Mouse (Mus musculus) hindbrain, embryonic 15.5 days (tissue): Measurements from ENCODE around the gene Cxcr2. TPM values are rescaled to one million over a fixed set of nuclear protein-coding genes. Genes with fewer than 3 reads are reported as not detected.

Experiments used
- ATAC-seq: fragments of 200-750 bp; cut with Nextera tagmentation; 2 replicates; pipeline ENCODE4 v1.8.0; 2017; ENCODE audit warnings: low read depth, moderate number of reproducible peaks, moderate TSS enrichment; ENCODE audit not compliant: low FRiP score
- H3K27ac ChIP-seq: fragments of 300-500 bp; sonication (generic); replicated peaks from 2 replicates; pipeline ENCODE4 v1.5.1; 2015; ENCODE audit warnings: mild to moderate bottlenecking, inconsistent platforms
- H3K27me3 ChIP-seq: fragments of 300-500 bp; sonication (generic); 2 replicates; pipeline ENCODE4 v1.6.1; 2015; ENCODE audit warnings: control low read depth, inconsistent platforms
- H3K36me3 ChIP-seq: fragments of 300-500 bp; sonication (generic); 2 replicates; pipeline ENCODE4 v1.6.1; 2015; ENCODE audit warnings: control low read depth, inconsistent platforms
- H3K4me1 ChIP-seq: fragments of 300-500 bp; sonication (generic); replicated peaks from 2 replicates; pipeline ENCODE4 v1.6.1; 2015; ENCODE audit warnings: control low read depth, inconsistent platforms
- H3K4me2 ChIP-seq: fragments of 300-500 bp; sonication (generic); 2 replicates; pipeline ENCODE4 v1.6.1; 2015; ENCODE audit warnings: moderate library complexity, mild to moderate bottlenecking, inconsistent platforms
- H3K4me3 ChIP-seq: fragments of 300-500 bp; sonication (generic); 2 replicates; pipeline ENCODE4 v1.5.1; 2015; ENCODE audit warnings: mild to moderate bottlenecking, inconsistent platforms
- H3K9ac ChIP-seq: fragments of 300-500 bp; sonication (generic); 2 replicates; pipeline ENCODE4 v1.6.1; 2015; ENCODE audit warnings: inconsistent platforms
- H3K9me3 ChIP-seq: fragments of 300-500 bp; sonication (generic); 2 replicates; pipeline ENCODE4 v1.6.1; 2016; ENCODE audit warnings: control low read depth, inconsistent platforms
- WGBS: fragments of 180-500 bp; shearing (Covaris S2); methylation state at CpG from one replicate; pipeline ENCODE4 v1.1.7; 2015; 5-methylcytosine and 5-hydroxymethylcytosine counted together
- polyA plus RNA-seq: library from polyadenylated mRNA; unstranded; fragments of >200 nt; fragmentation: Nextera tagmentation; extraction: Ambion mirVana; gene quantifications from 2 replicates; pipeline ENCODE4 v1.2.1, GENCODE M21; 2015

Cxcr2 gene
- polyA plus RNA-seq, 1 experiment from 2014 or later: 0.05 TPM

DNA sequence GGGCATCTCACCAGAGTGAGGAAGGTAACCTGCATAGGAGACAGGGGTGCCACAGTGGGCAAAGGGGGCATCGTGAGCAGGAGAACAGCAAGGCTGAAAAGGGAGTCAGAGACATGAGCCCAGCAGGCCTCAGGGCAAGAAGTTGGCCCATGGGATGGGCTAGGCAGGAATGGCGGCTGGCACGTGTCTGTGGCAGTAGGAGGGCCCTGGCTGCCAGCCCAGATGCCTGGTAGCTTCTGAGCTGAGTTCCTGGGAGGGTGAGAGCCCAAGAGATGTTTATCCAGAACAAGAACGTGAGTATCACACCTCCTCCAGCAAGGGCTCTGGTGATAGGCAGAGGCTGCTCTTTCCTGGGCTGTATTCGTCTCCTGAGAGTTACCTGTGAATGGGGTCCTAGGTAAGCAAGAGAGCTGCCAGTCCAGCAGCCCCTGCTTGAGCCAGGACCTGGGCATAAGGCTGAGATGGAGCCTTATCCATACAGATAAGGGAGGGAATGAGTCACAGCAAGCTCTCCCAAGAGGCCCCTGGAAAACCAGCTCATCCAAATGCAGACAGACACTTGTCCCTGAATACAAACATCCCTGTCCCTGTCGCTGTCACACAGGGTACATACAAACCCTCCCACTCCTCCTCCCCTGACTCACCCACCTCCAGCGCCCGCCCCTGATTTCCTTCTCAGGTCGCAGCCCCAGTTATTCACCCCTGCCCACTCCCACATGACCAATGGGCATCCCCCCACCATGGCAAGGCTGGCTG lies 31.8 kb upstream of the Cxcr2 start:
- no peak overlapping the region for H3K27ac ChIP-seq
- no peak overlapping the region for H3K4me2 ChIP-seq
- ATAC-seq: no peak
- no peaks in the 10 kb centered on the region for H3K9me3 ChIP-seq
- H3K27me3 ChIP-seq: peaks cover 20% of the 10 kb centered on the region
- no peak overlapping the region for H3K4me3 ChIP-seq
- H3K4me1 ChIP-seq: peaks cover 25% of the 10 kb centered on the region
- H3K36me3 ChIP-seq: no peaks in the 10 kb centered on the region
- no peak overlapping the region for H3K9ac ChIP-seq
- WGBS: 39% methylated on average over 9 of the region's 9 CpGs

GRCm38 (mm10) chr1:74123215-74123614 lies 30.6 kb upstream of the Cxcr2 start:
- H3K27me3 ChIP-seq: peaks cover 20% of the 10 kb centered on the region
- H3K27ac ChIP-seq: no peak overlapping the region
- H3K4me1 ChIP-seq: peaks cover 25% of the 10 kb centered on the region
- peak overlapping the region; percentile 86 for H3K4me2 ChIP-seq
- no peaks in the 10 kb centered on the region for H3K9me3 ChIP-seq
- no peak for ATAC-seq
- no peaks in the 10 kb centered on the region for H3K36me3 ChIP-seq
- H3K9ac ChIP-seq: no peak overlapping the region
- no peak overlapping the region for H3K4me3 ChIP-seq
- 56% methylated on average over 8 of the region's 8 CpGs for WGBS

DNA sequence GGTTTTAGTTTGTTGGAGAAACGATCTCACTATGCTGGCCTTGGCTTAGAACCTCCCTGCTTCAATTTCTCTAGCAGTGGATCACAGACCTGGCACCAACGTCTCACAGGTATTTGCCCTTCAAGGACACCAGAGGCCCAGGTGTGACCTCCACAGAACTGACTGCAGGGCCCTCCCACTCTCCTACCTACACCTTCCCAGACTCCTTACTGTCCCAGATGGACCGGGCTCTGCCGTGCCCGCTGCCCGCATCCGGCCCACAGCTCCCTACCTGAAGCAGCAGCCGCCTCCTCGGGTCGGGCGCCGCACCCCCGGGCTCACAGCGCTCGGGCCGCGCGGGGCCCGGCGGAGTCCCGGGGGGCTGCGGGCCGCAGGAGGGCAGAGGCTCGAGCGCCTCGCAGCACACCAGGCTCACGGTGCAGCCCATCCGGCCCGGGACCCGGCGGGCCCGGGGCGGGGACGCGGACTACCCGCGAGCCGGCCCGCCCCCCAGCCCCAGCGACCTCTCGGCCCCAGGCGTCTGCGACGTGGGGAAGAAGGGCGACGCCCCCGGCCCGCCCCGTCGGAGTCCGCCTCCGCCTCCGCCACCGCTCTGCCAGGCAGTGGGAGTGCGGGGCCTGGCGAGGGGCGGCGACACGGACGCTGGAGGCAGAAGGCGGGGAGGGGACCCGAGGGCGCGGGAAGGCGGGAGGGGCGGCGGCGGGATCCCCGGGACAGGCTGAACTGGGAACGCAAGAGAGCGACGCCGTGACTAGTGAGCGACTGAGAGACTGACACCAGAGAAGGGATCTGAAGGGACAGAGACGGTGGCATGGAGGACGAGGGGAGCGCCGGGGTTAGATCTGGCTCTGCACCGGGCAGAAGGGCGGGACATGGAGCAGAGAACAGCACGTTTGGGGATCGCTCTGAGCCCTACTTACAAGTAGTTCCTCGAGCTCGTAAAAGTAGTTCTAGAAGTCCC lies 29.5 kb upstream of the Cxcr2 start, which contains the start of gene Tns1:
Gene Tns1, minus strand, starts transcription at position 429 of the 961 bp plus-strand sequence.
- H3K9ac ChIP-seq: peak within 1 kb of the TSS; percentile 44
- 1% methylated on average over 75 of the region's 84 CpGs for WGBS
- no peaks in the 10 kb centered on the region for H3K9me3 ChIP-seq
- peaks cover 25% of the 10 kb centered on the region for H3K4me1 ChIP-seq
- no peaks in the 10 kb centered on the region for H3K36me3 ChIP-seq
- H3K4me3 ChIP-seq: peak within 1 kb of the TSS; percentile 46
- peak; percentile 55 for ATAC-seq
- H3K4me2 ChIP-seq: peak within 1 kb of the TSS; percentile 86
- no peak within 1 kb of the TSS for H3K27ac ChIP-seq
- peaks cover 20% of the 10 kb centered on the region for H3K27me3 ChIP-seq

GRCm38 (mm10) chr1:74124991-74125552 lies 28.7 kb upstream of the Cxcr2 start, which contains the start of gene Rufy4:
Gene Rufy4 (plus strand): TSS chr1:74125541.
- peak within 1 kb of the TSS; percentile 86 for H3K4me2 ChIP-seq
- WGBS: 0% methylated on average over 12 of the region's 12 CpGs
- no peaks in the 10 kb centered on the region for H3K9me3 ChIP-seq
- peaks cover 20% of the 10 kb centered on the region for H3K27me3 ChIP-seq
- H3K9ac ChIP-seq: peak within 1 kb of the TSS; percentile 44
- H3K27ac ChIP-seq: no peak within 1 kb of the TSS
- peaks cover 25% of the 10 kb centered on the region for H3K4me1 ChIP-seq
- peak within 1 kb of the TSS; percentile 46 for H3K4me3 ChIP-seq
- ATAC-seq: peak; percentile 53
- no peaks in the 10 kb centered on the region for H3K36me3 ChIP-seq

DNA sequence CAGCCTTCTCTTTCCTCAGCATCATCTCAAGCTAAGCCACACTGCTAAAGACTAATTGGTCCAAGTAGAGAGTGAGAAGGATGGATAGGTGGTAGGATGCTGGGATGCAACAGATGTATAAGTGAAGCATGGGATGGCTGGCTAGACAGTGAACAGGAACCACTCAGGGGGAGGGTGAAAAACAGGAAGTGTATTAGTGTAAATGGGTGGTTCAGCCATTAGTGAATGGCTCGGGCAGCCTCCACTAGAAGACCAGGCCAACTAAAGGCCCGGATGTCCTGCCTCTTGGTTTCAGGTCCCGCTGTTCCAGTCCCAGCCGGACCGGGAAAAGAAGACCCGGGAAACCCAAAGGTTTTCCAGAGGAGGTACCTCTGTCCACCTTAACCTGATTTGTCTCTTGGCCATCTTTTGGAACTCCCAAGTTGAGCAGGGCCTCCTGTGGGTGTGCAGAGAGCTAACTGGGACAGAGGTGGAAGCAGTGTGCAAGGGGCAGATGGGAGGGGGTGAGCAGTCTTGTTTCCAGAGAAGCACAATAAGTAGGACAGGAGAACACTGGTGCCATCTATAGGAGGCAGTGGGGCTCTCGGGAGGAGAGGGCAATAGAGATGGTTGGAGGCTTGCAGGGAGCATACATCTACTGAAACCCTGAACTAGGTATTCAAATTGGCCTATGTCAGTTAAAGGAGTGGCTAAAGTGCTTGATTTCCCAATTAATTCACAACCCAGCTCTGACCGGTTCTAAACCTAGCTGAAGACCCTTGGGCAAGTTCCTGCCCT lies 22.7 kb upstream of the Cxcr2 start:
- H3K4me3 ChIP-seq: no peak overlapping the region
- WGBS: 89% methylated on average over 8 of the region's 8 CpGs
- H3K27ac ChIP-seq: no peak overlapping the region
- no peaks in the 10 kb centered on the region for H3K27me3 ChIP-seq
- no peak for ATAC-seq
- no peak overlapping the region for H3K4me2 ChIP-seq
- H3K9ac ChIP-seq: no peak overlapping the region
- H3K36me3 ChIP-seq: no peaks in the 10 kb centered on the region
- H3K4me1 ChIP-seq: no peaks in the 10 kb centered on the region
- H3K9me3 ChIP-seq: no peaks in the 10 kb centered on the region

GRCm38 (mm10) chr1:74132011-74132410 lies 21.8 kb upstream of the Cxcr2 start:
- H3K9me3 ChIP-seq: no peaks in the 10 kb centered on the region
- no peak overlapping the region for H3K4me3 ChIP-seq
- no peaks in the 10 kb centered on the region for H3K27me3 ChIP-seq
- no peak for ATAC-seq
- H3K27ac ChIP-seq: no peak overlapping the region
- no peak overlapping the region for H3K9ac ChIP-seq
- no peaks in the 10 kb centered on the region for H3K4me1 ChIP-seq
- no peak overlapping the region for H3K4me2 ChIP-seq
- no peaks in the 10 kb centered on the region for H3K36me3 ChIP-seq
- 74% methylated on average over 3 of the region's 3 CpGs for WGBS

GRCm38 (mm10) chr1:74133954-74134353 lies 19.8 kb upstream of the Cxcr2 start:
- H3K27me3 ChIP-seq: no peaks in the 10 kb centered on the region
- H3K4me3 ChIP-seq: no peak overlapping the region
- no peaks in the 10 kb centered on the region for H3K9me3 ChIP-seq
- no peaks in the 10 kb centered on the region for H3K4me1 ChIP-seq
- WGBS: 70% methylated on average over 6 of the region's 6 CpGs
- no peak overlapping the region for H3K4me2 ChIP-seq
- H3K9ac ChIP-seq: no peak overlapping the region
- no peak overlapping the region for H3K27ac ChIP-seq
- ATAC-seq: no peak
- H3K36me3 ChIP-seq: no peaks in the 10 kb centered on the region

DNA sequence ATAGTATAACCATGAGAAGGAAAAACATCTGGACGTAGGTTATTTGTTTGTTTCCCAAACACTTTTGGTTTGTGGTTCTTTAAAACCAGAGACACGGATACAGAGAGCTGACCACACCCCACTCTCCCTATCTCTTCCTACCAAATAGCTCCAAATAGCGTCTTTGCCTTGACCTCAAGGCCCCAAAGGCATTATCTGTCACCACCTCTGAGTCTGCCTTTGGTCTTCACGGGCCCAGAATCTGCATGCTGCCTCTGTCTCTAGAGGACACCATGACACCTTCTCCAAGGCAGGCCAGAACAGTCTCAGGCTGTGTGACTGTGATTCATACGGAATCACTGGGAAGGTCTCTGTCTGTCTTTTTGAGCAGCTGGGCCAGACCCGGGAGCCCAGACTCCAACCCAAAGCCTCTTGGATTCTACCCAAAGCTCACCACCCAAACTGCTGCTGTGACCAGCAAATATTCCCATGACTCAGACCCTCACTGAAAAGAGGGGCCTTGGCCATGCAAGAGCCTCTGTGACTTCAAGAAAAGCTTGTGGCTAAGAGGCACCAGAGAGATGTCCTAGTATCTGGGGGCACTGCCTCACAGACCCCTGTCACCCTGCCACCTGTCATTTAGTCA lies 18.4 kb upstream of the Cxcr2 start:
- Histone ChIP-seq H3K9me3 (no peaks in the 10 kb centered on the region), H3K27me3 (no peaks in the 10 kb centered on the region), H3K36me3 (no peaks in the 10 kb centered on the region), H3K27ac (no peak overlapping the region), H3K4me1 (no peaks in the 10 kb centered on the region), H3K4me2 (no peak overlapping the region), H3K4me3 (no peak overlapping the region), H3K9ac (no peak overlapping the region)
- ATAC-seq: no peak
- WGBS: 86% methylated on average over 6 of the region's 6 CpGs

DNA sequence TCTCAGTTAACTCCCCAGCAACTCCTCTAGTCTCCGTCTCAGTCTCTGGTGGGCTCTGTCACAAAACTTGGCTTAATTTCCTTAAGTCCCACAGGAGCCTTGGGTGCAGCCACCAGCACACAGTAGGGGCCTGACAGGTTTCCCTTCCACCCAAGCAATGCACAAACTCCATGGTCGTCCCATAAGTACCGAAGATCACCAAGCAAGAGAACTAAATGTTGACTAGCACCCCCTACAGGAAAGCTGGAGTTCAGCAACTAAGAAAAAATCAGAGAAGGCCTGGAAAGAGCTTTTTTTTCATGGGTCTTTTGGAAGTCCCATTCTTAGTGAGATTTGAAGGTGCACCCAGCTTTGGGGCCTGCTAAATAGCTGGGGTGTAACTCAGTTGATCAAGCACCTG lies 14.4 kb upstream of the Cxcr2 start:
- no peak for ATAC-seq
- WGBS: 69% methylated on average over 3 of the region's 3 CpGs
- Histone ChIP-seq H3K4me3 (no peak overlapping the region), H3K4me2 (no peak overlapping the region), H3K36me3 (no peaks in the 10 kb centered on the region), H3K9ac (no peak overlapping the region), H3K27ac (no peak overlapping the region), H3K4me1 (no peaks in the 10 kb centered on the region), H3K9me3 (no peaks in the 10 kb centered on the region), H3K27me3 (no peaks in the 10 kb centered on the region)

GRCm38 (mm10) chr1:74141781-74142180 lies 12.0 kb upstream of the Cxcr2 start:
- H3K9me3 ChIP-seq: no peaks in the 10 kb centered on the region
- no peak overlapping the region for H3K9ac ChIP-seq
- no peak overlapping the region for H3K4me3 ChIP-seq
- no peak for ATAC-seq
- 88% methylated on average over 8 of the region's 8 CpGs for WGBS
- H3K27ac ChIP-seq: no peak overlapping the region
- H3K4me2 ChIP-seq: no peak overlapping the region
- no peaks in the 10 kb centered on the region for H3K27me3 ChIP-seq
- no peaks in the 10 kb centered on the region for H3K4me1 ChIP-seq
- no peaks in the 10 kb centered on the region for H3K36me3 ChIP-seq
